Comparison of ENCODE assay signal across 20 mouse cellular contexts in the genomic region with DNA sequence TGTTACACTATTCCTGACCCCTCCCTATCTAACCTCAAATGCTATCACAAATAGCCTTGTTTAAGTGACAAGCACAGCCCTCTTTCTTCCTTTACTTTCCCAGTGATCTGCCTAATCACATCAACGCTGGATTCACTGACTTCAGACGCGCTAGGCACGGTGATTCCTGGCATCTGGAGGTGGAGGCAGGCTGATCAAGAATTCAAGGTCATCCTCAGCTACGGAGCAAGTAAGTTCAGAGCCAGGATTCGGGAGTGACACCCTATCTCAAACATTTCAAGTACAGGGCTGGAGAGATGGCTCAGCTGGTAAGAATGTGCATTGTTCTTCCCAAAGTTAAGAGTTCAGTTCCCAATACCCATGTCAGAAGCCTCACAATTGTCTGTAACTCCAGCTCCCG. TPM values are rescaled to one million over a fixed set of nuclear protein-coding genes. Genes with fewer than 3 reads are reported as not detected.
DNase-seq lines count a peak whose midpoint lies in the region; ATAC-seq and TF ChIP-seq lines count a peak whose summit lies in the region.
"Had no signal": no experiment of that assay in that cellular context is flagged by ENCODE, and none has a peak within 500 bp of the region (broad histone marks: within the 10 kb centered on the region; RNA-seq: fewer than 3 reads in every experiment).

No protein-coding gene starts in this region.

- H3K36me3 ChIP-seq in heart, adult 2 months (ENCODE audit: control insufficient read depth, insufficient read depth, low read length) = peaks cover 5% of the 10 kb centered on the region; the same call in 1 of the 2 replicates
- H3K36me3 ChIP-seq in heart, embryonic 14.5 days (ENCODE audit: control insufficient read depth, insufficient read depth, low read length) = peaks cover 7% of the 10 kb centered on the region; the same call in 1 of the 2 replicates
- H3K36me3 ChIP-seq in heart, embryonic 12.5 days = peaks cover 7% of the 10 kb centered on the region
- no peaks in the 10 kb centered on the region for H3K36me3 ChIP-seq in kidney, adult 2 months (ENCODE audit: control insufficient read depth, insufficient read depth, low read length)
- H3K36me3 ChIP-seq: embryonic facial prominence, embryonic 15.5 days; forebrain, embryonic 10.5 days; forebrain, embryonic 15.5 days; hindbrain, embryonic 15.5 days had no signal

- TF ChIP-seq EP300 in heart, adult 2 months (IDR thresholded peaks at IDR 0.05; ENCODE audit: insufficient read depth, low read depth, low read length) = no peak

- no peak overlapping the region for H3K9ac ChIP-seq in heart, adult 2 months (ENCODE audit: low read depth, low read length)
- peak overlapping the region; percentile 18; the same call in 1 of the 2 replicates for H3K9ac ChIP-seq in heart, embryonic 14.5 days (ENCODE audit: low read length)
- no peak overlapping the region for H3K9ac ChIP-seq in heart, embryonic 12.5 days
- H3K9ac ChIP-seq: embryonic facial prominence, embryonic 15.5 days; forebrain, embryonic 15.5 days; hindbrain, embryonic 15.5 days had no signal

- H3K4me2 ChIP-seq in heart, embryonic 14.5 days (ENCODE audit: low read length) = peak overlapping the region; percentile 25
- H3K4me2 ChIP-seq in heart, embryonic 12.5 days = no peak overlapping the region
- H3K4me2 ChIP-seq: embryonic facial prominence, embryonic 15.5 days; forebrain, embryonic 15.5 days; hindbrain, embryonic 15.5 days had no signal

- WGBS in heart, adult 2 months = 53% methylated on average over 7 of the region's 7 CpGs
- WGBS in heart, embryonic 14.5 days = 27% methylated on average over 7 of the region's 7 CpGs
- WGBS in heart, embryonic 12.5 days = 42% methylated on average over 7 of the region's 7 CpGs
- WGBS in kidney, adult 2 months = 54% methylated on average over 7 of the region's 7 CpGs

- no peak for TF ChIP-seq CTCF in heart, adult 2 months (IDR thresholded peaks at IDR 0.05)
- no peak for TF ChIP-seq CTCF in kidney, adult 2 months (conservative IDR thresholded peaks at IDR 0.05; ENCODE audit: insufficient read depth, insufficient read length, low read depth, low read length)

- H3K9me3 ChIP-seq in heart, embryonic 14.5 days (ENCODE audit: control insufficient read depth, low read length) = no peaks in the 10 kb centered on the region
- no peaks in the 10 kb centered on the region; the same call in 1 of the 2 replicates for H3K9me3 ChIP-seq in heart, embryonic 12.5 days (replicated peaks)
- H3K9me3 ChIP-seq: embryonic facial prominence, embryonic 15.5 days; forebrain, embryonic 10.5 days; forebrain, embryonic 15.5 days; hindbrain, embryonic 15.5 days had no signal

- no peak for DNase-seq in heart, adult 2 months
- no peak for DNase-seq in heart, adult 8-10 months (ENCODE audit: low spot score)
- no peak for DNase-seq in kidney, adult 2 months
- no peak for DNase-seq in kidney, adult 8-10 months
- DNase-seq: adrenal gland, adult 8-10 months; cerebellum, adult 8-10 months; embryo, embryonic 11 days; gastrocnemius, postnatal 14 days had no signal

- ATAC-seq in heart, embryonic 14.5 days (ENCODE audit: insufficient number of reproducible peaks, insufficient read depth, low FRiP score, low read depth) = no peak
- ATAC-seq in heart, embryonic 12.5 days (ENCODE audit: insufficient number of reproducible peaks, low FRiP score) = no peak
- ATAC-seq: forebrain, embryonic 15.5 days; intestine, embryonic 16.5 days had no signal

- H3K4me1 ChIP-seq in heart, adult 2 months (ENCODE audit: control insufficient read depth, insufficient read depth, low read length) = peaks cover 6% of the 10 kb centered on the region
- peaks cover 18 to 31% of the 10 kb centered on the region in 2 experiments for H3K4me1 ChIP-seq in heart, embryonic 14.5 days (ENCODE audit: control insufficient read depth in 2 of 2, insufficient read depth in 2 of 2, low read length in 2 of 2)
- peaks cover 28% of the 10 kb centered on the region for H3K4me1 ChIP-seq in heart, embryonic 12.5 days (replicated peaks)
- H3K4me1 ChIP-seq in kidney, adult 2 months (ENCODE audit: control insufficient read depth, insufficient read depth, low read length) = peaks cover 18% of the 10 kb centered on the region
- H3K4me1 ChIP-seq in brown adipose tissue, adult 24 weeks (ENCODE audit: control insufficient read depth, insufficient read depth, insufficient read length, low read length) = peaks cover 15% of the 10 kb centered on the region; the same call in 1 of the 2 replicates

- no peak for TF ChIP-seq POLR2A in heart, adult 2 months (IDR thresholded peaks at IDR 0.05; ENCODE audit: insufficient read depth, low read depth, low read length)
- TF ChIP-seq POLR2A in kidney, adult 2 months (IDR thresholded peaks at IDR 0.05; ENCODE audit: low read depth, low read length) = no peak

- intact Hi-C loops in heart, adult 2 months (cut with DNase I) = no loop called here

- no peaks in the 10 kb centered on the region for H3K79me2 ChIP-seq in heart, adult 2 months (replicated peaks; ENCODE audit: control insufficient read depth, insufficient read depth, low read length)

- H3K4me3 ChIP-seq in heart, adult 2 months = no peak overlapping the region
- no peak overlapping the region for H3K4me3 ChIP-seq in heart, embryonic 14.5 days (ENCODE audit: control insufficient read depth in 1 of 2, insufficient read depth in 1 of 2, low read depth in 1 of 2, low read length in 2 of 2)
- no peak overlapping the region for H3K4me3 ChIP-seq in heart, embryonic 12.5 days
- no peak overlapping the region for H3K4me3 ChIP-seq in kidney, adult 2 months (ENCODE audit: insufficient read depth, low read depth, low read length)
- H3K4me3 ChIP-seq in brown adipose tissue, adult 24 weeks (ENCODE audit: insufficient read depth, low read depth, low read length) = no peak overlapping the region
- H3K4me3 ChIP-seq: embryonic facial prominence, embryonic 15.5 days; erythroblast, embryonic 14.5 days; forebrain, embryonic 10.5 days; forebrain, embryonic 15.5 days; hindbrain, embryonic 15.5 days had no signal

- H3K27ac ChIP-seq in heart, adult 2 months = peak overlapping the region; percentile 55
- H3K27ac ChIP-seq in heart, embryonic 14.5 days (replicated peaks in 1 of 2; ENCODE audit: control insufficient read depth in 1 of 2, insufficient read depth in 1 of 2, low read depth in 2 of 2, low read length in 2 of 2) = peak overlapping the region in 1 of 2 experiments; percentile 66; a peak in 3 of 4 replicates
- no peak overlapping the region for H3K27ac ChIP-seq in heart, embryonic 12.5 days (ENCODE audit: poor library complexity, severe bottlenecking)
- peak overlapping the region; percentile 83 for H3K27ac ChIP-seq in kidney, adult 2 months (ENCODE audit: insufficient read depth, low read depth, low read length)
- H3K27ac ChIP-seq in brown adipose tissue, adult 24 weeks (replicated peaks; ENCODE audit: low read depth, low read length) = peak overlapping the region; percentile 73
- H3K27ac ChIP-seq: embryonic facial prominence, embryonic 15.5 days; forebrain, embryonic 10.5 days; forebrain, embryonic 15.5 days; hindbrain, embryonic 15.5 days; kidney, postnatal 0 days had no signal

- H3K27me3 ChIP-seq in heart, adult 2 months (ENCODE audit: control insufficient read depth, insufficient read depth, low read length) = no peaks in the 10 kb centered on the region
- H3K27me3 ChIP-seq in heart, embryonic 14.5 days (ENCODE audit: control insufficient read depth, insufficient read depth, low read length) = no peaks in the 10 kb centered on the region
- H3K27me3 ChIP-seq in heart, embryonic 12.5 days (replicated peaks) = no peaks in the 10 kb centered on the region
- H3K27me3 ChIP-seq in kidney, adult 2 months (replicated peaks; ENCODE audit: control insufficient read depth, insufficient read depth, low read length) = no peaks in the 10 kb centered on the region
- H3K27me3 ChIP-seq: CH12.LX; embryonic facial prominence, embryonic 15.5 days; forebrain, embryonic 15.5 days; hindbrain, embryonic 15.5 days had no signal

RNA-seq across cellular contexts. Expression of gene Acot13, which starts 5.2 kb away (rescaled TPM):
- total RNA-seq in heart, adult 2 months (2021) = 100 to 1,000 TPM; 383 to 456 TPM
- 365 and 457 TPM in 2 replicates for polyA plus RNA-seq in heart, adult 2 months (2012; rRNA removed)
- 100 to 1,000 TPM; 404 to 453 (median 416) TPM for total RNA-seq in heart, adult 8-10 months (2022)
- polyA plus RNA-seq in heart, embryonic 14.5 days (2014; fragmentation: Nextera tagmentation; extraction: Ambion mirVana) = 312 and 318 TPM in 2 replicates
- polyA plus RNA-seq in heart, embryonic 12.5 days (2016; fragmentation: Nextera tagmentation; extraction: Ambion mirVana) = 187 and 195 TPM in 2 replicates
- polyA plus RNA-seq in kidney, adult 2 months (2012; rRNA removed) = 259 and 286 TPM in 2 replicates
- 452 and 487 TPM in 2 replicates for polyA plus RNA-seq in brown adipose tissue, adult 24 weeks (2012; ENCODE audit: insufficient read depth, insufficient read length, missing spikeins)

RNA-seq across cellular contexts. Expression of gene Tdp2, which starts 5.4 kb away (rescaled TPM):
- 10 to 100 TPM; 12.0 to 13.1 TPM for total RNA-seq in heart, adult 2 months (2021)
- polyA plus RNA-seq in heart, adult 2 months (2012; rRNA removed) = 8.0 and 14.5 TPM in 2 replicates
- 10 to 100 TPM; 11.3 to 14.2 (median 13.3) TPM for total RNA-seq in heart, adult 8-10 months (2022)
- 31.4 and 32.0 TPM in 2 replicates for polyA plus RNA-seq in heart, embryonic 14.5 days (2014; fragmentation: Nextera tagmentation; extraction: Ambion mirVana)
- polyA plus RNA-seq in heart, embryonic 12.5 days (2016; fragmentation: Nextera tagmentation; extraction: Ambion mirVana) = 38.5 and 38.9 TPM in 2 replicates
- polyA plus RNA-seq in kidney, adult 2 months (2012; rRNA removed) = 19.6 and 19.7 TPM in 2 replicates
- 16.2 and 19.9 TPM in 2 replicates for polyA plus RNA-seq in brown adipose tissue, adult 24 weeks (2012; ENCODE audit: insufficient read depth, insufficient read length, missing spikeins)

RNA-seq across cellular contexts. Expression of gene D130043K22Rik, which starts 18.8 kb away (rescaled TPM):
- under 1 TPM in 1 of 2 experiments, not detected in 1; 0.05 TPM for total RNA-seq in heart, adult 2 months (2021)
- polyA plus RNA-seq in heart, adult 2 months (2012; rRNA removed) = 0.04 TPM in 1 of 2 replicates, not detected in the other
- total RNA-seq in heart, adult 8-10 months (2022) = not detected
- 0.04 and 0.15 TPM in 2 replicates for polyA plus RNA-seq in heart, embryonic 14.5 days (2014; fragmentation: Nextera tagmentation; extraction: Ambion mirVana)
- polyA plus RNA-seq in heart, embryonic 12.5 days (2016; fragmentation: Nextera tagmentation; extraction: Ambion mirVana) = 0.28 TPM in 1 of 2 replicates, not detected in the other
- 0.57 and 0.67 TPM in 2 replicates for polyA plus RNA-seq in kidney, adult 2 months (2012; rRNA removed)
- polyA plus RNA-seq in brown adipose tissue, adult 24 weeks (2012; ENCODE audit: insufficient read depth, insufficient read length, missing spikeins) = not detected in 2 replicates
- total RNA-seq: common myeloid progenitor, adult 5-6 weeks; gastrocnemius, postnatal 14 days had no signal
- polyA plus RNA-seq: erythroblast, embryonic 14.5 days had no signal

RNA-seq across cellular contexts. Expression of gene BC005537, which starts 24.7 kb away (rescaled TPM):
- total RNA-seq in heart, adult 2 months (2021) = 100 to 1,000 TPM; 111 to 126 TPM
- 30.7 and 50.1 TPM in 2 replicates for polyA plus RNA-seq in heart, adult 2 months (2012; rRNA removed)
- 100 to 1,000 TPM; 108 to 118 (median 112) TPM for total RNA-seq in heart, adult 8-10 months (2022)
- polyA plus RNA-seq in heart, embryonic 14.5 days (2014; fragmentation: Nextera tagmentation; extraction: Ambion mirVana) = 19.0 and 22.6 TPM in 2 replicates
- 9.4 and 12.6 TPM in 2 replicates for polyA plus RNA-seq in heart, embryonic 12.5 days (2016; fragmentation: Nextera tagmentation; extraction: Ambion mirVana)
- polyA plus RNA-seq in kidney, adult 2 months (2012; rRNA removed) = 35.3 and 42.4 TPM in 2 replicates
- polyA plus RNA-seq in brown adipose tissue, adult 24 weeks (2012; ENCODE audit: insufficient read depth, insufficient read length, missing spikeins) = 60.6 and 80.2 TPM in 2 replicates
